Mouse (Mus musculus): ENCODE data around the gene Hoxd3.

DNA sequence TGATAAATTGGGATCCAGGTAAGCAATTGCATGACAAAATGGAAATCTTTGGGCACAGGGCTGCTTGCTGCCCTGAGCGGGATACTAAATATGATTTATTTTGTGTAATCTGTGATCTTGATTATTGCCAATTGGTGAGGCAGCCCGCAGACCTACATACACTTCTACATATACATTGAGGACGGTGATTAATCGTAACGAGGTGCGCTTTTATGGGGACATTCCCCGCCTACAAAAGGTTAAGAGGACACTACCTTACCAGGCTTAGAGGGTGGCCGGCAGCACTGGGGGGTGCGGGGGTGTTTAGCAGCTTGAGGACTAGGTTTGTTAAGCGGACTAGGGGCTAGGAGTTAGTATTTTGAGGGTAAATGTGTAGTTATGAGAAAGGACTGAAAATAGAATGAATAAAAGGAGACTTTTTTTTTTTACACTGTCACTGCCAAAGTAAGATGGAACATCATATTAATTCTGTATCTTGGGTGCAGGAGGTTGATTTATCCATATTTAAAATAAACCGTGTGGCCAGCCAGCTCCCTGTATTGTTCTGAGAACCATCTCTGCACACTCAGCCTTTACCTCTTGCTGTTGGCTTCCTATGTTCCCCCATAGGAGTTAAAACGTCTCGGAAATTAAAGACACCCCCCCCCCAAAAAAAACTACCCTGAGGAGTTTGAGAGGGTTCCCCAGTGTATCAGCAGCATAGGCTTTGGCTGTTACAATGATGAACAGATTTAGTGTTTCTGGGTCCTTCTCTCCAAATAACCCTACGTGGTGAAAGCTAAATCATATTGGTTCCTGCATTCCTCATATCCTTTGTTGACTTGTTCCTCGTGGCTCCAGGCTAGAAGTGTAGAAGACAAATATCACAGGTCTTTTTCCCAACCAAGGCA lies 25.2 kb downstream of the Hoxd3 start:
- no peak for TF ChIP-seq ZC3H11A (IDR thresholded peaks at IDR 0.05; ENCODE audit: borderline replicate concordance, low read depth, low read length)
- TF ChIP-seq CHD2 (IDR thresholded peaks at IDR 0.05; ENCODE audit: low read depth, low read length): no peak
- TF ChIP-seq HCFC1 (IDR thresholded peaks at IDR 0.05; ENCODE audit: borderline replicate concordance, insufficient read depth, low read length): no peak
- TF ChIP-seq MAFK (IDR thresholded peaks at IDR 0.05; ENCODE audit: insufficient read depth, low read depth, low read length): no peak

Data from ES-E14 (cell line).